Mouse (Mus musculus): Measurements from ENCODE around the gene Emsy. TPM values are rescaled to one million over a fixed set of nuclear protein-coding genes. Genes with fewer than 3 reads are reported as not detected.

The Emsy gene
- total and polyA plus RNA-seq, 3 experiments: 12.3 to 25.2 (median 14.6) TPM

GRCm38 (mm10) chr7:98678441-98678840, 21.9 kb upstream of the Emsy start:
- H3K36me3 ChIP-seq (replicated peaks in 1 of 2; ENCODE audit: control insufficient read depth in 1 of 2, insufficient read depth in 1 of 2, low read length in 1 of 2): no peaks in the 10 kb centered on the region
- H3K27ac ChIP-seq (ENCODE audit: insufficient read depth, low read depth): no peak overlapping the region
- no peak overlapping the region for H3K4me3 ChIP-seq (replicated peaks in 1 of 3; ENCODE audit: low read depth in 2 of 3, low read length in 2 of 3, poor library complexity in 1 of 3)
- no peaks in the 10 kb centered on the region for H3K4me1 ChIP-seq (ENCODE audit: control insufficient read depth in 1 of 2, insufficient read depth in 2 of 2)
- TF ChIP-seq NELFE (IDR thresholded peaks at IDR 0.05; ENCODE audit: low read depth, low read length): no peak
- TF ChIP-seq UBTF (IDR thresholded peaks at IDR 0.05; ENCODE audit: low read depth, low read length): no peak
- no peaks in the 10 kb centered on the region for H3K9me3 ChIP-seq (replicated peaks; ENCODE audit: low read length)
- H3K79me2 ChIP-seq (replicated peaks; ENCODE audit: control insufficient read depth, extremely low read depth, insufficient read depth, poor library complexity, severe bottlenecking): no peaks in the 10 kb centered on the region
- dilution Hi-C loops (cut with MboI; ENCODE audit: extremely low pct_ligation_motif_present, extremely low pct_unique_long_range_greater_than_20kb, low sequenced_read_pairs) (no loop called here), in situ Hi-C loops (cut with MboI; ENCODE audit: low pct_ligation_motif_present, low pct_unique_long_range_greater_than_20kb, low sequenced_read_pairs) (no loop called here)
- peaks cover 2% of the 10 kb centered on the region for H3K27me3 ChIP-seq (replicated peaks)
- H3K4me2 ChIP-seq (ENCODE audit: insufficient read depth, low read depth, poor library complexity, severe bottlenecking): no peak overlapping the region
- no peak overlapping the region for H3K9ac ChIP-seq (ENCODE audit: insufficient read depth, low read depth)
- no peak for DNase-seq (ENCODE audit: extremely low read depth)

- in situ Hi-C loops (cut with MboI; ENCODE audit: low pct_ligation_motif_present, low pct_unique_long_range_greater_than_20kb, low sequenced_read_pairs): no loop called here
- no peak overlapping the region for H3K27ac ChIP-seq (ENCODE audit: insufficient read depth, low read depth)
- no peaks in the 10 kb centered on the region for H3K9me3 ChIP-seq (replicated peaks; ENCODE audit: low read length)
- no peaks in the 10 kb centered on the region for H3K79me2 ChIP-seq (replicated peaks; ENCODE audit: control insufficient read depth, extremely low read depth, insufficient read depth, poor library complexity, severe bottlenecking)
- H3K4me2 ChIP-seq (ENCODE audit: insufficient read depth, low read depth, poor library complexity, severe bottlenecking): no peak overlapping the region
- no peak overlapping the region for H3K9ac ChIP-seq (ENCODE audit: insufficient read depth, low read depth)
- H3K27me3 ChIP-seq (replicated peaks): peaks cover 2% of the 10 kb centered on the region
- peaks cover 0 to 1% of the 10 kb centered on the region in 2 experiments; a peak in 1 of 4 replicates for H3K4me1 ChIP-seq (ENCODE audit: control insufficient read depth in 1 of 2, insufficient read depth in 2 of 2)
- no peak overlapping the region for H3K4me3 ChIP-seq (replicated peaks in 1 of 3; ENCODE audit: low read depth in 2 of 3, low read length in 2 of 3, poor library complexity in 1 of 3)
- DNase-seq (ENCODE audit: extremely low read depth): no peak
- no peaks in the 10 kb centered on the region for H3K36me3 ChIP-seq (replicated peaks in 1 of 2; ENCODE audit: control insufficient read depth in 1 of 2, insufficient read depth in 1 of 2, low read length in 1 of 2)
- no peak for TF ChIP-seq JUND (conservative IDR thresholded peaks at IDR 0.05; ENCODE audit: low read depth, low read length)
- no peak for TF ChIP-seq MAFK (IDR thresholded peaks at IDR 0.05; ENCODE audit: insufficient replicate concordance, low read length)
- TF ChIP-seq RCOR1 (conservative IDR thresholded peaks at IDR 0.05; ENCODE audit: low read depth, low read length): no peak
- no peak for TF ChIP-seq HCFC1 (IDR thresholded peaks at IDR 0.05; ENCODE audit: low read depth, low read length)
- TF ChIP-seq ELF1 (IDR thresholded peaks at IDR 0.05; ENCODE audit: low read depth, low read length): no peak
- dilution Hi-C loops (cut with MboI; ENCODE audit: extremely low pct_ligation_motif_present, extremely low pct_unique_long_range_greater_than_20kb, low sequenced_read_pairs): no loop called here
Measured at GRCm38 (mm10) chr7:98677511-98677910, 20.9 kb upstream of the Emsy start.

GRCm38 (mm10) chr7:98674344-98674743, 17.8 kb upstream of the Emsy start:
- no peaks in the 10 kb centered on the region for H3K79me2 ChIP-seq (replicated peaks; ENCODE audit: control insufficient read depth, extremely low read depth, insufficient read depth, poor library complexity, severe bottlenecking)
- no peak overlapping the region for H3K4me2 ChIP-seq (ENCODE audit: insufficient read depth, low read depth, poor library complexity, severe bottlenecking)
- in situ Hi-C loops (cut with MboI; ENCODE audit: low pct_ligation_motif_present, low pct_unique_long_range_greater_than_20kb, low sequenced_read_pairs) (no loop called here), dilution Hi-C loops (cut with MboI; ENCODE audit: extremely low pct_ligation_motif_present, extremely low pct_unique_long_range_greater_than_20kb, low sequenced_read_pairs) (no loop called here)
- H3K27me3 ChIP-seq (replicated peaks): no peaks in the 10 kb centered on the region
- H3K9ac ChIP-seq (ENCODE audit: insufficient read depth, low read depth): no peak overlapping the region
- peaks cover 0 to 6% of the 10 kb centered on the region in 2 experiments; a peak in 1 of 4 replicates for H3K4me1 ChIP-seq (ENCODE audit: control insufficient read depth in 1 of 2, insufficient read depth in 2 of 2)
- DNase-seq (ENCODE audit: extremely low read depth): no peak
- H3K27ac ChIP-seq (ENCODE audit: insufficient read depth, low read depth): no peak overlapping the region
- no peaks in the 10 kb centered on the region for H3K36me3 ChIP-seq (replicated peaks in 1 of 2; ENCODE audit: control insufficient read depth in 1 of 2, insufficient read depth in 1 of 2, low read length in 1 of 2)
- no peaks in the 10 kb centered on the region for H3K9me3 ChIP-seq (replicated peaks; ENCODE audit: low read length)
- no peak overlapping the region for H3K4me3 ChIP-seq (replicated peaks in 1 of 3; ENCODE audit: low read depth in 2 of 3, low read length in 2 of 3, poor library complexity in 1 of 3)
- no peak for TF ChIP-seq CHD1 (IDR thresholded peaks at IDR 0.05; ENCODE audit: low read depth, low read length)
- TF ChIP-seq UBTF (IDR thresholded peaks at IDR 0.05; ENCODE audit: low read depth, low read length): no peak
- TF ChIP-seq MEF2A (IDR thresholded peaks at IDR 0.05; ENCODE audit: borderline replicate concordance, low read depth, low read length): no peak
- no peak for TF ChIP-seq SMC3 (IDR thresholded peaks at IDR 0.05; ENCODE audit: low read depth, low read length)
- no peak for TF ChIP-seq MXI1 (IDR thresholded peaks at IDR 0.05; ENCODE audit: low read depth, low read length)
- TF ChIP-seq EP300 (IDR thresholded peaks at IDR 0.05; ENCODE audit: low read length): no peak
- no peak for TF ChIP-seq ELF1 (IDR thresholded peaks at IDR 0.05; ENCODE audit: low read depth, low read length)
- no peak for TF ChIP-seq MAX (IDR thresholded peaks at IDR 0.05; ENCODE audit: low read length)
- TF ChIP-seq E2F4 (IDR thresholded peaks at IDR 0.05; ENCODE audit: insufficient replicate concordance, low read depth, low read length): no peak
- no peak for TF ChIP-seq IRF4 (IDR thresholded peaks at IDR 0.05; ENCODE audit: low read depth, low read length)
- no peak for TF ChIP-seq GABPA (IDR thresholded peaks at IDR 0.05; ENCODE audit: insufficient replicate concordance, low read depth, low read length)

Measured in CH12.LX (cell line).